7 mouse cellular contexts compared by ENCODE assay signal in the genomic region with DNA sequence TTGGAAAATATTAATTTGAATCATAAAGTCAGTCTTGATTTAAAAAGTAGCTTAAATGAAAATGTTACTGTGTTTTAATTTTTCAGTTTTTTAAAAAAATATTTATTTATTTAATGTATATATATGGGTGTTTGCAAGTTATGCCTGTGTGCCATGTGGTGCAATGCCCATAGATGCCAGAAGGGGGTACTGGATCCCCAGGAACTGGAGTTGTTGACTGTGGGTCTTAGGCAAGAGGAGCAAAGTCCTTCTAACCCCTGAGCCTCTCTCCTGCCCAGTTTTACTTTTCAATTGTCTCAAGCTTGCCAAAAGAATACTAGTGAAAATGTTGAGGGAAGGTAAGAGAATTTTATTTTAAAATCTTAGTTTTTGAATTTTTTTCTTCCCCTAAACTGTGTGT.
A peak's percentile ranks its signal among the peaks of the same experiment; 100 is the strongest.
DNase-seq lines count a peak whose midpoint lies in the region; ATAC-seq and TF ChIP-seq lines count a peak whose summit lies in the region.

No protein-coding gene starts in this region.

- TF ChIP-seq CTCF in bone marrow, adult 2 months (IDR thresholded peaks at IDR 0.05; ENCODE audit: control insufficient read depth, insufficient read depth, low read length): peak; percentile 55

- H3K4me3 ChIP-seq in liver, embryonic 11.5 days (ENCODE audit: low read depth, low read length): no peak overlapping the region
- no peak overlapping the region for H3K4me3 ChIP-seq in bone marrow, adult 2 months (replicated peaks; ENCODE audit: control insufficient read depth, low read depth, low read length)

- H3K4me1 ChIP-seq in liver, embryonic 11.5 days (replicated peaks; ENCODE audit: control insufficient read depth, insufficient read depth, low read length): peaks cover 4% of the 10 kb centered on the region; the same call in 1 of the 2 replicates
- no peaks in the 10 kb centered on the region for H3K4me1 ChIP-seq in bone marrow, adult 2 months (ENCODE audit: control insufficient read depth, insufficient read depth, low read length)

- peak; percentile 51 for DNase-seq in liver
- no peak for DNase-seq in liver, embryonic 11.5 days (ENCODE audit: low spot score)
- peak; percentile 53 to 61 for DNase-seq in kidney, postnatal 25 days
- DNase-seq in thymus, postnatal 10 days (ENCODE audit: low spot score in 2 of 2): peak; percentile 38 to 55
- no peak for DNase-seq in right cerebral cortex, postnatal 10 days (ENCODE audit: low spot score in 2 of 2)
- DNase-seq in left cerebral cortex, postnatal 14 days (ENCODE audit: low spot score in 2 of 2): no peak

- H3K27ac ChIP-seq in liver, embryonic 11.5 days (ENCODE audit: low read depth, low read length): no peak overlapping the region
- no peak overlapping the region for H3K27ac ChIP-seq in bone marrow, adult 2 months (ENCODE audit: control insufficient read depth, insufficient read depth, low read depth, low read length, poor library complexity)

- no peak for TF ChIP-seq POLR2A in bone marrow, adult 2 months (IDR thresholded peaks at IDR 0.05; ENCODE audit: borderline replicate concordance, control insufficient read depth, low read depth, low read length)

- H3K36me3 ChIP-seq in liver, embryonic 11.5 days (ENCODE audit: control insufficient read depth, insufficient read depth, low read length): no peaks in the 10 kb centered on the region; the same call in 1 of the 2 replicates

- no peak overlapping the region for H3K4me2 ChIP-seq in liver, embryonic 11.5 days

- ATAC-seq in liver, embryonic 11.5 days (replicated peaks; ENCODE audit: low FRiP score): no peak

- no peaks in the 10 kb centered on the region for H3K9me3 ChIP-seq in liver, embryonic 11.5 days (ENCODE audit: control insufficient read depth, low read length)

- intact Hi-C loops in left cerebral cortex, postnatal 14 days (cut with DNase I): no loop called here

- no peak overlapping the region for H3K9ac ChIP-seq in liver, embryonic 11.5 days (ENCODE audit: low read depth, low read length)

- no peaks in the 10 kb centered on the region for H3K27me3 ChIP-seq in liver, embryonic 11.5 days (replicated peaks; ENCODE audit: control insufficient read depth, insufficient read depth, low read length)

Comparison
In these comparisons a context has a peak if more than half of its experiments do, and no peak if none do; other contexts are left out.
1. DNase-seq: peak in liver (single experiment), kidney, postnatal 25 days (2 of 2) and thymus, postnatal 10 days (2 of 2); none in liver, embryonic 11.5 days (single experiment), right cerebral cortex, postnatal 10 days (0 of 2) and left cerebral cortex, postnatal 14 days (0 of 2).